Mouse (Mus musculus): ENCODE results near the gene Col4a2. TPM values are rescaled to one million over a fixed set of nuclear protein-coding genes. Genes with fewer than 3 reads are reported as not detected.

The Col4a2 gene
- polyA plus RNA-seq, 1 experiment from 2014 or later = 76.7 TPM

Other genes with a start within 250 kb of the Col4a2 start
- gene Col4a1, start within 50 bp of the Col4a2 start, polyA plus RNA-seq (2016; fragmentation: Nextera tagmentation; extraction: Ambion mirVana) = 142 and 154 TPM in 2 replicates
- 0.85 and 1.2 TPM in 2 replicates for gene Rab20, start 165.9 kb downstream of the Col4a2 start, polyA plus RNA-seq (2016; fragmentation: Nextera tagmentation; extraction: Ambion mirVana)
- gene Naxd, start 184.7 kb downstream of the Col4a2 start, polyA plus RNA-seq (2016; fragmentation: Nextera tagmentation; extraction: Ambion mirVana) = 131 TPM in 2 replicates
- 20.7 and 22.7 TPM in 2 replicates for gene Cars2, start 238.0 kb downstream of the Col4a2 start, polyA plus RNA-seq (2016; fragmentation: Nextera tagmentation; extraction: Ambion mirVana)
- gene Ing1, start 242.8 kb downstream of the Col4a2 start, polyA plus RNA-seq (2016; fragmentation: Nextera tagmentation; extraction: Ambion mirVana) = 59.1 and 59.8 TPM in 2 replicates

All from neural tube, embryonic 12.5 days (tissue).